Mouse (Mus musculus) liver, embryonic 15.5 days (tissue): ENCODE measurements around the gene Slc35g3. TPM values are rescaled to one million over a fixed set of nuclear protein-coding genes. Genes with fewer than 3 reads are reported as not detected.

ENCODE experiments used
- ATAC-seq: fragments of 200-750 bp; cut with Nextera tagmentation; 2 replicates; pipeline ENCODE4 v1.8.0; 2017; ENCODE audit warnings: moderate number of reproducible peaks, mild to moderate bottlenecking, moderate library complexity; ENCODE audit not compliant: insufficient read depth
- H3K27ac ChIP-seq: fragments of 300-500 bp; sonication (generic); replicated peaks from 2 replicates; pipeline ENCODE4 v1.5.1; 2015; ENCODE audit warnings: mild to moderate bottlenecking, inconsistent platforms
- H3K27me3 ChIP-seq: fragments of 300-500 bp; sonication (generic); 2 replicates; pipeline ENCODE4 v1.6.1; 2015; ENCODE audit warnings: mild to moderate bottlenecking, inconsistent platforms
- H3K36me3 ChIP-seq: fragments of 300-500 bp; sonication (generic); replicated peaks from 2 replicates; pipeline ENCODE4 v1.6.1; 2015; ENCODE audit warnings: moderate library complexity, mild to moderate bottlenecking, inconsistent platforms
- H3K4me1 ChIP-seq: fragments of 300-500 bp; sonication (generic); replicated peaks from 2 replicates; pipeline ENCODE4 v1.6.1; 2015; ENCODE audit warnings: inconsistent platforms
- H3K4me2 ChIP-seq: fragments of 300-500 bp; sonication (generic); 2 replicates; pipeline ENCODE4 v1.6.1; 2015; ENCODE audit warnings: moderate library complexity, mild to moderate bottlenecking, inconsistent platforms
- H3K4me3 ChIP-seq: fragments of 300-500 bp; sonication (generic); replicated peaks from 2 replicates; pipeline ENCODE4 v1.5.1; 2015; ENCODE audit warnings: mild to moderate bottlenecking, inconsistent platforms
- H3K9ac ChIP-seq: fragments of 300-500 bp; sonication (generic); 2 replicates; pipeline ENCODE4 v1.6.1; 2015; ENCODE audit warnings: moderate library complexity, mild to moderate bottlenecking, inconsistent platforms
- H3K9me3 ChIP-seq: fragments of 300-500 bp; sonication (generic); replicated peaks from 2 replicates; pipeline ENCODE4 v1.6.1; 2016; ENCODE audit warnings: inconsistent platforms
- WGBS: fragments of 180-500 bp; shearing (Covaris S2); methylation state at CpG from one replicate; pipeline ENCODE4 v1.1.7; 2015; ENCODE audit warnings: mixed read lengths; ENCODE audit not compliant: insufficient replicate concordance; 5-methylcytosine and 5-hydroxymethylcytosine counted together
- polyA plus RNA-seq: library from polyadenylated mRNA; unstranded; fragments of >200 nt; fragmentation: Nextera tagmentation; extraction: Ambion mirVana; gene quantifications from 2 replicates; pipeline ENCODE4 v1.2.1, GENCODE M21; 2015

Slc35g3 gene
- polyA plus RNA-seq = not detected in 2 replicates

- Histone ChIP-seq H3K4me2 (no peak within 1 kb of the TSS), H3K9me3 (no peaks in the 10 kb centered on the region), H3K4me1 (peaks cover 44% of the 10 kb centered on the region), H3K9ac (no peak within 1 kb of the TSS), H3K36me3 (no peaks in the 10 kb centered on the region), H3K4me3 (no peak within 1 kb of the TSS), H3K27ac (no peak within 1 kb of the TSS), H3K27me3 (peaks cover 15% of the 10 kb centered on the region)
- no peak for ATAC-seq
- 69% methylated on average over 1 of the region's 1 CpGs for WGBS
These were observed at the start of gene Slc35g3 for GRCm38 (mm10) chr11:69761868-69762267. Gene Slc35g3 (minus strand): TSS chr11:69761968.

- H3K9me3 ChIP-seq = no peaks in the 10 kb centered on the region
- no peak overlapping the region for H3K4me3 ChIP-seq
- no peaks in the 10 kb centered on the region for H3K36me3 ChIP-seq
- H3K27me3 ChIP-seq = peaks cover 81% of the 10 kb centered on the region
- H3K4me1 ChIP-seq = no peaks in the 10 kb centered on the region
- no peak for ATAC-seq
- H3K4me2 ChIP-seq = no peak overlapping the region
- H3K27ac ChIP-seq = no peak overlapping the region
- H3K9ac ChIP-seq = no peak overlapping the region
These were observed 48.5 kb upstream of the Slc35g3 start for GRCm38 (mm10) chr11:69810280-69810679.

- no peak overlapping the region for H3K4me3 ChIP-seq
- H3K9ac ChIP-seq = no peak overlapping the region
- no peaks in the 10 kb centered on the region for H3K9me3 ChIP-seq
- peaks cover 87% of the 10 kb centered on the region for H3K27me3 ChIP-seq
- H3K27ac ChIP-seq = no peak overlapping the region
- H3K4me2 ChIP-seq = no peak overlapping the region
- H3K36me3 ChIP-seq = no peaks in the 10 kb centered on the region
- 71% methylated on average over 2 of the region's 2 CpGs for WGBS
- H3K4me1 ChIP-seq = peaks cover 24% of the 10 kb centered on the region
- ATAC-seq = no peak
These were observed 45.9 kb upstream of the Slc35g3 start for GRCm38 (mm10) chr11:69807641-69808040.

- Histone ChIP-seq H3K36me3 (no peaks in the 10 kb centered on the region), H3K9me3 (no peaks in the 10 kb centered on the region), H3K27me3 (peaks cover 91% of the 10 kb centered on the region), H3K4me1 (peaks cover 35% of the 10 kb centered on the region), H3K27ac (no peak overlapping the region), H3K4me2 (no peak overlapping the region), H3K9ac (no peak overlapping the region), H3K4me3 (no peak overlapping the region)
- 73% methylated on average over 4 of the region's 4 CpGs for WGBS
- ATAC-seq = no peak
These were observed 44.6 kb upstream of the Slc35g3 start for GRCm38 (mm10) chr11:69806378-69806777.

GRCm38 (mm10) chr11:69804972-69805909, 43.5 kb upstream of the Slc35g3 start, which contains the start of gene Tmem102:
Gene Tmem102 (minus strand): TSS chr11:69805624.
- H3K36me3 ChIP-seq = no peaks in the 10 kb centered on the region
- 22% methylated on average over 29 of the region's 29 CpGs for WGBS
- 0 out of 2 replicates have a peak within 1 kb of the TSS, but pooled peaks have one; percentile 47 for H3K9ac ChIP-seq
- peak within 1 kb of the TSS; percentile 11; the same call in 1 of the 2 replicates for H3K4me3 ChIP-seq
- peaks cover 91% of the 10 kb centered on the region for H3K27me3 ChIP-seq
- no peak within 1 kb of the TSS for H3K27ac ChIP-seq
- no peak for ATAC-seq
- H3K4me1 ChIP-seq = peaks cover 46% of the 10 kb centered on the region
- peak within 1 kb of the TSS; percentile 78 for H3K4me2 ChIP-seq
- H3K9me3 ChIP-seq = no peaks in the 10 kb centered on the region

- H3K4me1 ChIP-seq = peaks cover 49% of the 10 kb centered on the region
- H3K27me3 ChIP-seq = peaks cover 93% of the 10 kb centered on the region
- peak overlapping the region; percentile 11; the same call in 1 of the 2 replicates for H3K4me3 ChIP-seq
- no peak for ATAC-seq
- H3K4me2 ChIP-seq = peak overlapping the region; percentile 78; the same call in 1 of the 2 replicates
- no peaks in the 10 kb centered on the region for H3K36me3 ChIP-seq
- no peaks in the 10 kb centered on the region for H3K9me3 ChIP-seq
- H3K27ac ChIP-seq = no peak overlapping the region
- H3K9ac ChIP-seq = 0 out of 2 replicates have a peak overlapping the region, but pooled peaks have one; percentile 47
- 21% methylated on average over 12 of the region's 12 CpGs for WGBS
These were observed 42.8 kb upstream of the Slc35g3 start for GRCm38 (mm10) chr11:69804652-69804940.

GRCm38 (mm10) chr11:69803786-69804651, 42.3 kb upstream of the Slc35g3 start:
- Histone ChIP-seq H3K9ac (peak overlapping the region; percentile 47; the same call in 1 of the 2 replicates), H3K4me1 (peaks cover 49% of the 10 kb centered on the region), H3K36me3 (no peaks in the 10 kb centered on the region), H3K4me2 (peak overlapping the region; percentile 78), H3K27me3 (peaks cover 93% of the 10 kb centered on the region), H3K4me3 (peak overlapping the region; percentile 54), H3K27ac (peak overlapping the region; percentile 62; the same call in 1 of the 2 replicates), H3K9me3 (no peaks in the 10 kb centered on the region)
- peak; percentile 64 for ATAC-seq
- 2% methylated on average over 60 of the region's 60 CpGs for WGBS

GRCm38 (mm10) chr11:69803328-69803727, 41.6 kb upstream of the Slc35g3 start:
- WGBS = 3% methylated on average over 12 of the region's 12 CpGs
- peak overlapping the region; percentile 54 for H3K4me3 ChIP-seq
- peak overlapping the region; percentile 62; the same call in 1 of the 2 replicates for H3K27ac ChIP-seq
- peak overlapping the region; percentile 78 for H3K4me2 ChIP-seq
- no peaks in the 10 kb centered on the region for H3K36me3 ChIP-seq
- peaks cover 49% of the 10 kb centered on the region for H3K4me1 ChIP-seq
- H3K27me3 ChIP-seq = peaks cover 98% of the 10 kb centered on the region
- peak overlapping the region; percentile 47; the same call in 1 of the 2 replicates for H3K9ac ChIP-seq
- ATAC-seq = peak; percentile 42
- H3K9me3 ChIP-seq = no peaks in the 10 kb centered on the region

GRCm38 (mm10) chr11:69802648-69803105, 40.9 kb upstream of the Slc35g3 start:
- no peak overlapping the region for H3K27ac ChIP-seq
- H3K36me3 ChIP-seq = no peaks in the 10 kb centered on the region
- WGBS = under 1% methylated on average over 33 of the region's 33 CpGs
- peak overlapping the region; percentile 49 for H3K9ac ChIP-seq
- H3K4me2 ChIP-seq = peak overlapping the region; percentile 78
- 0 out of 2 replicates have a peak, but pooled peaks have one; percentile 11 for ATAC-seq
- H3K9me3 ChIP-seq = no peaks in the 10 kb centered on the region
- peaks cover 100% of the 10 kb centered on the region for H3K27me3 ChIP-seq
- H3K4me3 ChIP-seq = peak overlapping the region; percentile 54
- peaks cover 49% of the 10 kb centered on the region for H3K4me1 ChIP-seq

- 3% methylated on average over 33 of the region's 33 CpGs for WGBS
- no peak for ATAC-seq
- Histone ChIP-seq H3K27me3 (peaks cover 100% of the 10 kb centered on the region), H3K27ac (no peak within 1 kb of the TSS), H3K4me1 (peaks cover 49% of the 10 kb centered on the region), H3K36me3 (no peaks in the 10 kb centered on the region), H3K4me3 (peak within 1 kb of the TSS; percentile 54), H3K4me2 (peak within 1 kb of the TSS; percentile 78), H3K9me3 (no peaks in the 10 kb centered on the region), H3K9ac (peak within 1 kb of the TSS; percentile 49)
These were observed 39.7 kb upstream of the Slc35g3 start, which contains the start of gene Fgf11 for GRCm38 (mm10) chr11:69801379-69801977. Gene Fgf11 (minus strand): TSS chr11:69801857.
